Mouse (Mus musculus): ENCODE results near the gene Meltf.

DNA sequence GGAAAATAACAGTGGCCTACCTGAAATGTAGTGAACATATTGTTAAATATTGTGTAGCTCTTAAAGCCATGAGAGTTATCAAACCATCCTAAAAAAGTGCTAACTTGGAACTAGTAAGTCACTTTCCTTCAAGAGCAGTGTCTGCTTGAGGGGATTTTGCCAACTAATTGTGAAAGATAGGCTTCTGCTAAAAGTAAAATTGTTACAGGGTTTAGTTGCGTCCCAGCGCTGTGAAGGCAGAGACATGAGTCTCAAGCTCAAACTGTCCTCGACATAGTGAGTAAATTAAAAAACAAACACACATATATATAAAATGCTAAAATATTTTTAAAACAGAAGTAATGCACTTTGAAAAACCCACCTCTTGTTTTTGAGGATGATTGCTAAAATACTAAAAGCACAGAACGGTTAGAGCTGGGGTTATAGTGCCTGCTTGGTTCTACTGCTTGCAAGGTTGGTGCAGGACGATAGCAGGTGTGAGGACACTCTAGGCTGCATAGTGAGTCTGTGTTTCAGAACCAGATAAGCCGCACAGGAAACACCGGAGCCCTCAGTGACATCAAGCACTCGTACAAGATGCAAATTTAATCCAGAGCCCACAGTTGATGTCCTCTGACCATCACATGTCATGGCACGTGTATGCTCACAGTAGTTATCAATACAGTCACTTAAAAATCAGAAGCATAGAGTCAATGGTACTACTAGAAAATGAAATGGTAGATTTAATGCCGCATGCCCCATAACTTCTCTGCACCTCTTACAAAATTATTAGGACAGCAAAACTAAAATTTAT is 45.8 kb upstream of the Meltf start:
- TF ChIP-seq EP300 (IDR thresholded peaks at IDR 0.05; ENCODE audit: low read depth) = no peak
- no peak for TF ChIP-seq CTCF (IDR thresholded peaks at IDR 0.05; ENCODE audit: low read depth)
